Mouse (Mus musculus) v-Abl transformed pro-B cells (cell line): ENCODE data around the gene Gm11756.
"Not testable (repeated sequence)": the region's sequence is repeated elsewhere in the genome, so short reads cannot be mapped to it uniquely, and the experiment has no call there.

ENCODE experiments used
- in situ Hi-C, 2 experiments: fragments of 400-800 bp; cut with MboI; formaldehyde crosslinking; loops; one replicate each; pipeline ENCODE4 v1.15.1; 2025; ENCODE audit not compliant: unreplicated experiment in 2 of 2

Gm11756 gene

GRCm38 (mm10) chr4:73920660-73921059, at the start of gene Gm11756:
Gene Gm11756, minus strand, starts transcription at chr4:73920760.
- in situ Hi-C loops, result not testable (repeated sequence)

DNA sequence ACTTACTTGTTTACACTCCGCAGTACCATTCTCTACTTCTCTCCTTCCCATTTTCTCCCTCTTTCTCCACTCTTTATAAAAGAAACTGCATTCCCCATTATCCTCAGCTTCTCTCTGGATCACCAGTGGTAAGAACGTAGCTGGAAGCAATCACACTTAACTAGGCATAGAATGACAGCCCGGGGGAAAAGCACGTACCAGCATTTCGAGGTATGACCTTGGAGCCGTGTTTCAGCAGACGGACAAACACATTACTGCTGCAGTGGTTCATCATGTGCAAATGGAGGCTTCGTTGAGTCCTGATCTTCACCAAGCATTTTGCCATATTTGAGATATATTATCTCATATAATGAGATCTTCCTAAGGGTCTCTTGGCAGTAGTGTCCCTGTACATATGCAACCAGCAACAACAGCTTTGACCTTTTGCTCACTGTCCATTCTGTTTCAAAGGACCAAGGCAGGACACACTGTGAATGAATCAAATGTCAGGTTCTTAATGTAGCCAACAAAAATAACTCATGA, 29.9 kb upstream of the Gm11756 start, which contains the start of gene 2310002L09Rik:
2310002L09Rik (minus strand) TSS at position 472 of the 522 bp plus-strand sequence.
- in situ Hi-C loops, result no loop called here

GRCm38 (mm10) chr4:73905853-73906252, 14.7 kb downstream of the Gm11756 start, which contains the start of gene Gm13871:
Gene Gm13871, minus strand, starts transcription at chr4:73905953.
- in situ Hi-C loops, result not testable (repeated sequence)

DNA sequence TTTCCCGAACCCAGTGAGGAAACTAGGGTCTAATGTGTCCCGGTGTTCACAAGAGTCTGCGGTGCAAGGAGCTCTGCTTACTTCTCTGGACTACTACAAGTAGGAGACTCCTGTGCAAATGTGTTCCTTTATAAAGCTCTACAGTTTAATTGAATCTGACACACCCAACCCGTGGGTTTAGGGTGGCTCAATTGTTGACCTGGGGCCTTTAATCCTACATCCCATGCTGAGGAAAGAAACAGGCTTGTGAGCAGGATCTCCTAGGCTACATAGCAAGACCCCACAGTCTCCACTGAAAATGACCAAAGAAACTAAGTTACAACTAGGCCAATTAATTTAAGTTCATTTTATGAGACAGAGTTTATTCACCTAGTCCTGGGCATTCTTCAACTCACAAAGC, 29.5 kb downstream of the Gm11756 start, which contains the start of gene Gm11757:
Gm11757 (minus strand) TSS at position 101 of the 400 bp plus-strand sequence.
- in situ Hi-C loops, result not testable (repeated sequence)

DNA sequence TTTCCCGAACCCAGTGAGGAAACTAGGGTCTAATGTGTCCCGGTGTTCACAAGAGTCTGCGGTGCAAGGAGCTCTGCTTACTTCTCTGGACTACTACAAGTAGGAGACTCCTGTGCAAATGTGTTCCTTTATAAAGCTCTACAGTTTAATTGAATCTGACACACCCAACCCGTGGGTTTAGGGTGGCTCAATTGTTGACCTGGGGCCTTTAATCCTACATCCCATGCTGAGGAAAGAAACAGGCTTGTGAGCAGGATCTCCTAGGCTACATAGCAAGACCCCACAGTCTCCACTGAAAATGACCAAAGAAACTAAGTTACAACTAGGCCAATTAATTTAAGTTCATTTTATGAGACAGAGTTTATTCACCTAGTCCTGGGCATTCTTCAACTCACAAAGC, 44.4 kb downstream of the Gm11756 start, which contains the start of gene Gm11758:
Gm11758 (minus strand) TSS at position 101 of the 400 bp plus-strand sequence.
- in situ Hi-C loops, result not testable (repeated sequence)
